Mouse (Mus musculus) R1 (cell line): ENCODE data around the gene Best1.
"Not testable (repeated sequence)": the region's sequence is repeated elsewhere in the genome, so short reads cannot be mapped to it uniquely, and the experiment has no call there.

ENCODE experiments used
- DNase-seq: peaks from one replicate; pipeline ENCODE4 v3.0.0-alpha.2; 2018; ENCODE audit warnings: low read depth, low spot score

Gene Best1

GRCm38 (mm10) chr19:9992011-9992958 is 9.1 kb downstream of the Best1 start:
- DNase-seq, result peak; percentile 59

GRCm38 (mm10) chr19:9991304-9991703 is 10.1 kb downstream of the Best1 start:
- DNase-seq, result peak; percentile 84

- DNase-seq, result no peak
Observed at GRCm38 (mm10) chr19:9989884-9990256, 11.6 kb downstream of the Best1 start.

GRCm38 (mm10) chr19:9989171-9989883 is 12.1 kb downstream of the Best1 start:
- peak; percentile 42 for DNase-seq

GRCm38 (mm10) chr19:9987593-9987992 is 13.8 kb downstream of the Best1 start:
- no peak for DNase-seq

GRCm38 (mm10) chr19:9987192-9987591 is 14.2 kb downstream of the Best1 start:
- no peak for DNase-seq

GRCm38 (mm10) chr19:9985900-9986421 is 15.5 kb downstream of the Best1 start:
- DNase-seq, result no peak

GRCm38 (mm10) chr19:9985190-9985899 is 16.1 kb downstream of the Best1 start:
- no peak for DNase-seq

- no peak for DNase-seq
Observed at GRCm38 (mm10) chr19:9984111-9985055, 17.1 kb downstream of the Best1 start.

- peak; percentile 78 for DNase-seq
Observed at GRCm38 (mm10) chr19:9982852-9983542, 18.4 kb downstream of the Best1 start.

GRCm38 (mm10) chr19:9982151-9982851 is 19.1 kb downstream of the Best1 start:
- DNase-seq, result peak; percentile 97

- no peak for DNase-seq
Observed at GRCm38 (mm10) chr19:9981621-9982020, 19.8 kb downstream of the Best1 start.

- no peak for DNase-seq
Observed at GRCm38 (mm10) chr19:9980258-9980657, 21.2 kb downstream of the Best1 start, which contains the start of gene Fth1. Gene Fth1 (plus strand): TSS chr19:9980598.

- no peak for DNase-seq
Observed at GRCm38 (mm10) chr19:9979156-9979555, 22.3 kb downstream of the Best1 start.

- peak; percentile 88 for DNase-seq
Observed at GRCm38 (mm10) chr19:9978431-9978951, 22.9 kb downstream of the Best1 start.

- DNase-seq, result no peak
Observed at GRCm38 (mm10) chr19:9977085-9977484, 24.3 kb downstream of the Best1 start.

- not testable (repeated sequence) for DNase-seq
Observed at GRCm38 (mm10) chr19:9974853-9975252, 26.6 kb downstream of the Best1 start.

- DNase-seq, result no peak
Observed at GRCm38 (mm10) chr19:9968081-9968787, 33.2 kb downstream of the Best1 start.
